Mouse (Mus musculus): Measurements from ENCODE around the gene AU040320.

AU040320 gene

GRCm38 (mm10) chr4:126802174-126802573 is 48.8 kb downstream of the AU040320 start:
- no peak for DNase-seq

DNA sequence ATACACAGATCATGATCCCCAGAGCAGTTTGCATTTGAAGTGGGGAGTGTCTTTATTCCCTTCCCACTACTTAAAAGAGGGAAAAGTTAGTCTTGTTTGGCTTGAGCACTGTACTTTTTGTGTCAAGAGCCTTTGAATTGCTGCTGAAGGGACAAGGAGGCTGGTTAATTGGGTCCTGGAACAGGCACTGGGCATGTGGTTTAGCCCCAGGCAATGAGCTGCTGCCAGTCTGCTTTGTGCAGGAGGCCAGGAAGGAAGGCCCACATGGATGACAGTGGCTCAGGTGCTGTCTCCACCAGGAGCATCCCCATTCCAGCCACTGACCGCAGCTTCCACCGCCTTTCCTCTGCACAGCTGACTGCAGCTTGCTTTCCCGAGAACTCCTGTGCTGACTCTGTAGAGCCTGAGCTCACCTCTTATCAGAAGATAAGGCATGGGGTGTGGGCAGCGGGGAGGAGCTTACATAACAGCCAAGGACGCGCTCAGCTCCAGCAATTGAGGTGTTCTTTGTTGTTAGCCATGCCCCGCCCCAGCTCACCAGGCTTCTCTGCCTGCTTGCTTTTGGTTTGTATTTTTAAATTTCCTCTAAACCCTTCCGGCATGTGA is 50.0 kb downstream of the AU040320 start:
- peak; percentile 74 for DNase-seq

DNA sequence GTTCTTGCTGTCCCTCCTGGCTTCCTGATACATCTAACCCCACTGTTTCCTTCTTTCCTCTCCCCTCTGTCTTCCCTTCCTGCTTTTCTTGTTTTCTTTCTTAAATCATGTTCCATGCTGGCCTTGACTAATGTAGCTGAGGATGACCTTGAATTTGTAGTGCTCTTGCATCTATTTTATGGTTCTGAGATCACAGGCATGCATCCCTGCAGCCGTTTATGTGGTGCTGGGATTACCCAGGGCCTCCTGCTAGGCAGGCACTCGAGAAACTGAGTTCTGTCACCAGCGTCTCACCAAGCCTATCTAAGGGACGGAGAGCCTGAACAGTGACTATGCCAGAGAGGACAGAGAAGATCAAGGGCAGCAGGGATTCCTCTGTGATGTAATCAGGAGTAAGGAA is 52.4 kb downstream of the AU040320 start:
- DNase-seq = no peak

GRCm38 (mm10) chr4:126806692-126807427 is 53.5 kb downstream of the AU040320 start:
- no peak for DNase-seq

- no peak for DNase-seq
Measured at GRCm38 (mm10) chr4:126810566-126810965, 57.2 kb downstream of the AU040320 start.

GRCm38 (mm10) chr4:126813212-126813611 is 59.9 kb downstream of the AU040320 start:
- DNase-seq = no peak

DNA sequence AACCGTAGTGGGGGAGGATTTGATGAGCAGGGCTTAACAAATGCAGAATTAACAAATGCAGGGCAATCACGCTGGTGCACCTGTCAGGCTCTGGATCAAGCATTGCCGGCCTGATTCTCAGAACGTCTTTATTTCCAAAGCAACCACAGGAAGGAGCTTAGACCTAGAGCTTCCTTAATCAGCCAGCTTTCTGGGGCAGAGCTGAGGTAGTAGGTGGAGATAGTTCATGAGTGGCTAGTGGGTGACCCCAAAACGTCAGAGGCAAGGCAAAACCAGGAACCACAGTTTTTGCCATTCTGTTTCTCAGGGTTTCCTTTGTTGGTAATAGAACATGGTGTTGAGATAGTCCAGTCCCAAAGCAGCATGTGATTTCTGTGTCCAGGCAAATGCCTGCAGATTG is 61.5 kb downstream of the AU040320 start:
- no peak for DNase-seq

- DNase-seq = no peak
Measured at GRCm38 (mm10) chr4:126822891-126823882, 69.8 kb downstream of the AU040320 start.

- DNase-seq = no peak
Measured at GRCm38 (mm10) chr4:126823917-126824316, 70.6 kb downstream of the AU040320 start.

- DNase-seq = no peak
Measured at GRCm38 (mm10) chr4:126831122-126831521, 77.8 kb downstream of the AU040320 start.

DNA sequence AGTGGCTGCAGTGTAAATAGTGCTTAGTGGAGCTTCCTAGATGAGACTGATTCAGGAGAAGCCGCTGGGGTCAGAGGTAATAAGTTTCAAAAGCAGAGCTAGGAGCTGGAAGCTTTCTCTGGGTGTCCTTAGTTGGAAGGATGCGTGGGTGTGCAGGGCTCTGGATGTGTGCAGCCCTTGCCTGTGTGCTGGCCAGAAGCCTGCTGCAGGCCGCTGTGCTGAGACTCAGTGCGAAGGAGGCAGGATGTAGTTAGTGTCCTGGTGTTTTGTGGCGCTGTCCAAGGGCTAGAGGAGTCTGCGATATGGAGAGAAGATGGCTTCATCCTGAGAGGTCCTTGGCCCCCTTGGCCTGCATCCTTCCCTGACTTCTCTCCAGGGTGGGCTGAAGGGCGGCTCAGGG is 85.5 kb downstream of the AU040320 start:
- DNase-seq = no peak

DNA sequence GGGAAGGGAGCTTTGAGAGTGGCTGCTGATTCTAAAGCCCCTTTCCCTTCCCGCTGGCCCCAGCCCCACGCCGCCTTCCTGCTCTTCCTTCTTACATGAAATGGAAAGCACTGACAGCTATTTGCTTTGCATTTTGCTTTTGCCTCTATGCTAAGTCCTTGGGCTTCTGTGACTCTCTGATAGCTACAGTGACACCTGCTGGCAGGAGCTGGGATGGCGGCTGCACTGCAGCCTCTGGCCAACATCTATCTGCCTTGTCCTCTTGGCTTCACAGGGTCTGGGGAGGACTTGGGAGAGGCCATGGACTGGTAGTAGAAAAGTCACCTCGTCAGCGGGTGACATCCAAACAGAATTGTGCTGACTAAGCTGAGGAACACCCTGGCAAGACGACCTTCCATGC is 86.5 kb downstream of the AU040320 start:
- DNase-seq = peak; percentile 72

GRCm38 (mm10) chr4:126840996-126841560 is 87.7 kb downstream of the AU040320 start:
- DNase-seq = no peak

- DNase-seq = no peak
Measured at GRCm38 (mm10) chr4:126842911-126843310, 89.6 kb downstream of the AU040320 start.

DNA sequence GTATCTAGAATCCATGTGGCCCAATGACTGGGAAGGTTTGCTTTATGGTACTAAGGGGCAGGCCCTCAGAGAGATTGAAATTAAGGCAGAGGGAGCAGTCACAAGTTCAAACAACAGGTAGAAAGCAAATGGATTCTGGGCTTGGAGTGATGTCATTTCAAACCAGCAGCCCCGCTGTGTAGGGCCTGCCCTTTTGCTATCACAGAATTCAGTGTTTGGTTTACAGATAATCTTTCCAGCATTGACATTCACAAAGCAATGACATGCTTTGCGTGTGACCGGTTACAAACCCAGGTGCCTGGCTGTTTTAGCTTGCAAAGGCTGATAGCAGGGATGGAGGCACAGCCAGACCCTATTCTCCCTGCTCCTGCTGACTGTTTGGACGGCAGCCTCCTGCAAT is 92.3 kb downstream of the AU040320 start:
- DNase-seq = no peak

- no peak for DNase-seq
Measured at GRCm38 (mm10) chr4:126846971-126847370, 93.6 kb downstream of the AU040320 start.

- no peak for DNase-seq
Measured at GRCm38 (mm10) chr4:126850019-126850777, 96.9 kb downstream of the AU040320 start.

- DNase-seq = no peak
Measured at GRCm38 (mm10) chr4:126850778-126851080, 97.4 kb downstream of the AU040320 start.

- DNase-seq = no peak
Measured at GRCm38 (mm10) chr4:126852971-126853370, 99.6 kb downstream of the AU040320 start.

DNA sequence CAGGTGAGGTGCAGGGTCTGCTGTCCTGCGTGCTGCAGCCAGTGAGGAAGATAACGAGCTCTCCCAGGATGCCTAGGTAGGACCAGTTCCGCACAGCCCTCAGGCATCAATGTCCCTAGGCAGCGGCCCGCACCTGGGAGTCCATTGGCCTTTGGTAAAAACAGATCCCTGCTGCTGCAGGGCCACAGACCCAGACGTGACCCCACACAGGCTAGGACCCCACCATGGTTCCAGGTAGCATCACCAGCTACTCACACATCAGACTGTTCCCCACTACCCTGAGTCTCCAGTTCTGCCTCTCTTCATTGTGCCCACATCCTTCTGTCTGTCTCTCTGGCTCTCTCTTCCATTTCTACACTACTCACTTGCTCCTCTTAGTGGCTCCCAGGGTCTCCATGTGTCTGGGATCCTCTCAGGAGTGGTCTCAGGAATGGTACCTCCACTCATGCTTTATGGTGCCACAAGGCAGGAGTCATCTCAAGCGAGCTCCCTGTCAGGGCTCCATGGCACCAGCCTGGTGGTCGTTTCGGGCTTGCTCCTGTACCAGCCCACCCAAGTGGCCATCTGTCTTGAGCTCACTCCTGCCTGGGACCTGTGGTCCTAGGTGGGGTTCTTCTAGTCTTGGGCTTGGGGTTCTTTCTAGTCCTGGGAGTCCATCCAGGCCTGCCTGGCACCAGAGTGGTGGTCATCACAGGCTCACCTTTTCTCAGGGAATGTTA is 107.1 kb downstream of the AU040320 start:
- no peak for DNase-seq

DNA sequence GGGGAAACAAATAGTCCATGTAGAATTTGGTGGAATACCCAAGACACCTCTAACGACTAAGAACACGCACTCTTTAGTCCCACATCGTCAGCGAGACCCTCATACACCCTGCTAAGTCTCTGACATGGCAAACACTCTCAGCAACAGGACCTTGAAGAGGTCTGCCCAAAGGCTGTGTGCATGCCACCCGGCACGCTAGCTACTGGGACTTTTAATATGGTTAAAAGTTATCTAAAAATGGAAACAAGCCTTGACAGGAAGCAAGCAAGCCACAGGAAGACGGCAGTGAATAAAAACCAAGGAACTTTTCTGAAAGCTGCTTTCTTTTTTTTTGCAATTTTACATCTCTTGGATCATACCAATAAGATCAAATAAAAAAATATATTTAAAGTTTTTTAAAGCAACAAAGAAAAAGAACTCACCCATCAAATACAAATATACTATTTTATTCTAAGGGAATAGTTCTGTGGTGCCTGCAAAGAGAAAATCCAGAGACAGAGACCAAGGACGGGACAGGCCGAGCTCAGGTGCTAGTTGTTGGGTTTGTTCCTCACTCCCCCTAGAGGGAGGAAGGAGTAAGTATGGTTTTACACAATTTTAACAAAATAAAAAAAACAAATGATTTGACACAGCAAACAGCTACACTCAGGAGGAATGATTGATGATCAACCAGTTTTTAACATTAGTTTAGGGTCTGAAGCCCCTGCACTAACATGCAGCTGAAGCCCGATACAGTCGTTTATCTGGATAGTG is 108.3 kb downstream of the AU040320 start:
- no peak for DNase-seq
